Mouse (Mus musculus) midbrain, embryonic 16.5 days (tissue): ENCODE results near the gene Olfr971. TPM values are rescaled to one million over a fixed set of nuclear protein-coding genes. Genes with fewer than 3 reads are reported as not detected.
"Not testable (repeated sequence)": the region's sequence is repeated elsewhere in the genome, so short reads cannot be mapped to it uniquely, and the experiment has no call there.

Experiments
- ATAC-seq: fragments of 200-750 bp; cut with Nextera tagmentation; 2 replicates; pipeline ENCODE4 v1.8.0; 2017; ENCODE audit warnings: moderate TSS enrichment
- H3K27ac ChIP-seq: fragments of 300-500 bp; sonication (generic); 2 replicates; pipeline ENCODE4 v1.5.1; 2014; ENCODE audit warnings: mild to moderate bottlenecking, low read length, mixed read lengths
- H3K27me3 ChIP-seq: fragments of 300-500 bp; sonication (generic); 2 replicates; pipeline ENCODE4 v1.6.1; 2014; ENCODE audit warnings: low read depth, low read length, mixed read lengths; ENCODE audit not compliant: control insufficient read depth, insufficient read depth
- H3K36me3 ChIP-seq: fragments of 300-500 bp; sonication (generic); 2 replicates; pipeline ENCODE4 v1.6.1; 2014; ENCODE audit warnings: mild to moderate bottlenecking, low read length, moderate library complexity, mixed read lengths; ENCODE audit not compliant: control insufficient read depth, insufficient read depth
- H3K4me1 ChIP-seq: fragments of 300-500 bp; sonication (generic); 2 replicates; pipeline ENCODE4 v1.6.1; 2014; ENCODE audit warnings: mild to moderate bottlenecking, low read length, mixed read lengths; ENCODE audit not compliant: control insufficient read depth, insufficient read depth
- H3K4me2 ChIP-seq: fragments of 300-500 bp; sonication (generic); 2 replicates; pipeline ENCODE4 v1.6.1; 2014; ENCODE audit warnings: mild to moderate bottlenecking, low read length, mixed read lengths
- H3K4me3 ChIP-seq: fragments of 300-500 bp; sonication (generic); 2 replicates; pipeline ENCODE4 v1.5.1; 2014; ENCODE audit warnings: low read depth, mild to moderate bottlenecking, low read length, moderate library complexity, mixed read lengths
- H3K9ac ChIP-seq: fragments of 300-500 bp; sonication (generic); 2 replicates; pipeline ENCODE4 v1.6.1; 2014; ENCODE audit warnings: low read depth, low read length, mixed read lengths
- H3K9me3 ChIP-seq: fragments of 300-500 bp; sonication (generic); replicated peaks from 2 replicates; pipeline ENCODE4 v1.6.1; 2014; ENCODE audit warnings: mild to moderate bottlenecking, low read length, mixed read lengths; ENCODE audit not compliant: control insufficient read depth, poor library complexity, severe bottlenecking
- WGBS: fragments of 180-500 bp; shearing (Covaris S2); extraction: QIAGEN DNeasy Blood & Tissue Kit; methylation state at CpG from one replicate; pipeline ENCODE4 v1.1.7; 2014; 5-methylcytosine and 5-hydroxymethylcytosine counted together
- polyA plus RNA-seq: library from polyadenylated mRNA; unstranded; fragments of >200 nt; fragmentation: Nextera tagmentation; extraction: Ambion mirVana; gene quantifications from 2 replicates; pipeline ENCODE4 v1.2.1, GENCODE M21; 2015

Olfr971 gene
- polyA plus RNA-seq = not detected in 2 replicates

- H3K4me3 ChIP-seq, H3K36me3 ChIP-seq, H3K4me2 ChIP-seq, H3K27me3 ChIP-seq, ATAC-seq, H3K9me3 ChIP-seq, H3K27ac ChIP-seq, H3K9ac ChIP-seq, H3K4me1 ChIP-seq: not testable (repeated sequence)
- WGBS = 89% methylated on average over 1 of the region's 2 CpGs
Measured at GRCm38 (mm10) chr9:39836576-39836975, at the start of gene Olfr971. TSS of gene Olfr971 (plus strand) at chr9:39836876.

- Histone ChIP-seq H3K9ac (no peak within 1 kb of the TSS), H3K4me3 (no peak within 1 kb of the TSS), H3K27me3 (no peaks in the 10 kb centered on the region), H3K36me3 (no peaks in the 10 kb centered on the region), H3K9me3 (no peaks in the 10 kb centered on the region), H3K4me1 (no peaks in the 10 kb centered on the region), H3K4me2 (no peak within 1 kb of the TSS), H3K27ac (no peak within 1 kb of the TSS)
- no peak for ATAC-seq
- 81% methylated on average over 2 of the region's 2 CpGs for WGBS
Measured at GRCm38 (mm10) chr9:39790558-39790957, 46.1 kb upstream of the Olfr971 start, which contains the start of gene Olfr969. TSS of gene Olfr969 (plus strand) at chr9:39790945.

GRCm38 (mm10) chr9:39808560-39808959, 28.1 kb upstream of the Olfr971 start, which contains the start of gene Olfr970:
TSS of gene Olfr970 (plus strand) at chr9:39808860.
- ATAC-seq = no peak
- WGBS = 77% methylated on average over 4 of the region's 4 CpGs
- H3K27me3 ChIP-seq = no peaks in the 10 kb centered on the region
- H3K9me3 ChIP-seq = no peaks in the 10 kb centered on the region
- H3K27ac ChIP-seq = no peak within 1 kb of the TSS
- no peak within 1 kb of the TSS for H3K4me2 ChIP-seq
- no peaks in the 10 kb centered on the region for H3K36me3 ChIP-seq
- no peaks in the 10 kb centered on the region for H3K4me1 ChIP-seq
- no peak within 1 kb of the TSS for H3K9ac ChIP-seq
- H3K4me3 ChIP-seq = no peak within 1 kb of the TSS

- no peak for ATAC-seq
- Histone ChIP-seq H3K9me3 (no peaks in the 10 kb centered on the region), H3K27me3 (no peaks in the 10 kb centered on the region), H3K36me3 (no peaks in the 10 kb centered on the region), H3K9ac (no peak within 1 kb of the TSS), H3K4me2 (no peak within 1 kb of the TSS), H3K27ac (no peak within 1 kb of the TSS), H3K4me1 (no peaks in the 10 kb centered on the region), H3K4me3 (no peak within 1 kb of the TSS)
- 80% methylated on average over 2 of the region's 2 CpGs for WGBS
Measured at GRCm38 (mm10) chr9:39866122-39866521, 29.4 kb downstream of the Olfr971 start, which contains the start of gene Olfr972. TSS of gene Olfr972 (plus strand) at chr9:39866422.

GRCm38 (mm10) chr9:39871986-39872385, 35.3 kb downstream of the Olfr971 start:
- WGBS = 85% methylated on average over 1 of the region's 1 CpGs
- not testable (repeated sequence) for H3K9ac ChIP-seq, H3K27me3 ChIP-seq, ATAC-seq, H3K27ac ChIP-seq, H3K4me3 ChIP-seq, H3K9me3 ChIP-seq, H3K4me1 ChIP-seq, H3K36me3 ChIP-seq, H3K4me2 ChIP-seq

GRCm38 (mm10) chr9:39877541-39878396, 41.1 kb downstream of the Olfr971 start:
- H3K27me3 ChIP-seq, H3K4me1 ChIP-seq: not testable (repeated sequence)
- ATAC-seq = peak; percentile 98

More at GRCm38 (mm10) chr9:39877541-39878396, 41.1 kb downstream of the Olfr971 start:
- H3K36me3 ChIP-seq, H3K9ac ChIP-seq, H3K9me3 ChIP-seq, H3K4me2 ChIP-seq, H3K27ac ChIP-seq, H3K4me3 ChIP-seq: not testable (repeated sequence)
- no CpG with 5 or more reads among the region's 4 CpGs for WGBS

Other genes starting within 250 kb of the Olfr971 start
- 215 and 253 TPM in 2 replicates for gene AW551984, start 232.5 kb upstream of the Olfr971 start, polyA plus RNA-seq
- gene Olfr148, start 226.2 kb upstream of the Olfr971 start, polyA plus RNA-seq = not detected in 2 replicates
- gene Olfr960, start 215.5 kb upstream of the Olfr971 start, polyA plus RNA-seq = not detected in 2 replicates
- not detected in 2 replicates for gene Olfr961, start 191.8 kb upstream of the Olfr971 start, polyA plus RNA-seq
- gene Olfr963, start 169.7 kb upstream of the Olfr971 start, polyA plus RNA-seq = not detected in 2 replicates
- gene Olfr149, start 129.8 kb upstream of the Olfr971 start, polyA plus RNA-seq = not detected in 2 replicates
- gene Olfr965, start 125.5 kb upstream of the Olfr971 start, polyA plus RNA-seq = not detected in 2 replicates
- not detected in 2 replicates for gene Olfr150, start 105.9 kb upstream of the Olfr971 start, polyA plus RNA-seq
- not detected in 2 replicates for gene Olfr967, start 90.6 kb upstream of the Olfr971 start, polyA plus RNA-seq
- gene Olfr968, start 53.6 kb upstream of the Olfr971 start, polyA plus RNA-seq = not detected in 2 replicates
- not detected in 2 replicates for gene Olfr969, start 45.9 kb upstream of the Olfr971 start, polyA plus RNA-seq
- gene Olfr970, start 28.0 kb upstream of the Olfr971 start, polyA plus RNA-seq = not detected in 2 replicates
- not detected in 2 replicates for gene Olfr972, start 29.5 kb downstream of the Olfr971 start, polyA plus RNA-seq
- gene Olfr229, start 70.5 kb downstream of the Olfr971 start, polyA plus RNA-seq = not detected in 2 replicates
- not detected in 2 replicates for gene Olfr974, start 100.6 kb downstream of the Olfr971 start, polyA plus RNA-seq
- not detected in 2 replicates for gene Olfr975, start 115.2 kb downstream of the Olfr971 start, polyA plus RNA-seq
- gene Olfr976, start 124.3 kb downstream of the Olfr971 start, polyA plus RNA-seq = not detected in 2 replicates
- not detected in 2 replicates for gene Olfr978, start 155.2 kb downstream of the Olfr971 start, polyA plus RNA-seq
- not detected in 2 replicates for gene Olfr979, start 166.6 kb downstream of the Olfr971 start, polyA plus RNA-seq
- not detected in 2 replicates for gene Olfr980, start 172.7 kb downstream of the Olfr971 start, polyA plus RNA-seq
- not detected in 2 replicates for gene Olfr981, start 184.6 kb downstream of the Olfr971 start, polyA plus RNA-seq
- not detected in 2 replicates for gene Olfr982, start 237.0 kb downstream of the Olfr971 start, polyA plus RNA-seq